Mouse (Mus musculus) cerebellum, adult 11 months (tissue): ENCODE measurements at regions not wholly inside any gene's neighbourhood (a gene's known extent, or its start where the extent isn't known, plus 50 kb on each side); places are given as distances from the start of the nearest gene placed in this dataset.
"Not testable (repeated sequence)": the region's sequence is repeated elsewhere in the genome, so short reads cannot be mapped to it uniquely, and the experiment has no call there.

Experiments
- DNase-seq: peaks from one replicate; pipeline ENCODE4 v3.0.0; 2022

- DNase-seq, result not testable (repeated sequence)
These were observed 62.1 kb downstream of the Duxbl3 start for GRCm38 (mm10) chr14:26319821-26320220.

GRCm38 (mm10) chr14:26320736-26321135, 63.0 kb downstream of the Duxbl3 start:
- no peak for DNase-seq

- DNase-seq, result peak; percentile 11
These were observed 70.8 kb downstream of the Duxbl3 start for GRCm38 (mm10) chr14:26328562-26328961.

GRCm38 (mm10) chr14:26341111-26341510, 83.3 kb downstream of the Duxbl3 start:
- no peak for DNase-seq

GRCm38 (mm10) chr14:26345227-26345626, 87.5 kb downstream of the Duxbl3 start:
- DNase-seq, result no peak

- DNase-seq, result no peak
These were observed 89.5 kb downstream of the Duxbl3 start for GRCm38 (mm10) chr14:26347296-26347695.

GRCm38 (mm10) chr14:26352927-26353326, 95.2 kb downstream of the Duxbl3 start:
- no peak for DNase-seq

GRCm38 (mm10) chr14:26357242-26357641, 99.5 kb downstream of the Duxbl3 start:
- DNase-seq, result no peak

GRCm38 (mm10) chr14:26357996-26358395, 100.2 kb downstream of the Duxbl3 start:
- DNase-seq, result no peak

GRCm38 (mm10) chr14:26360071-26360470, 102.3 kb downstream of the Duxbl3 start:
- DNase-seq, result no peak

GRCm38 (mm10) chr14:26361206-26361605, 103.4 kb downstream of the Duxbl3 start:
- no peak for DNase-seq
